Mouse (Mus musculus): ENCODE measurements around the gene Sde2. TPM values are rescaled to one million over a fixed set of nuclear protein-coding genes. Genes with fewer than 3 reads are reported as not detected.
A peak's percentile ranks its signal among the peaks of the same experiment; 100 is the strongest.
"Not testable (repeated sequence)": the region's sequence is repeated elsewhere in the genome, so short reads cannot be mapped to it uniquely, and the experiment has no call there.

The Sde2 gene
- total RNA-seq, 4 experiments from 2014 or later, result 6.8 to 8.4 (median 7.6) TPM

- no peak for DNase-seq (ENCODE audit: low spot score in 2 of 2)
These were observed 32.8 kb downstream of the Sde2 start for GRCm38 (mm10) chr1:180883731-180884130.

GRCm38 (mm10) chr1:180884484-180884883, 33.6 kb downstream of the Sde2 start:
- no peak for DNase-seq (ENCODE audit: low spot score in 2 of 2)

- peak; percentile 82 to 85 for DNase-seq (ENCODE audit: low spot score in 2 of 2)
These were observed 37.7 kb downstream of the Sde2 start for GRCm38 (mm10) chr1:180888556-180889042.

GRCm38 (mm10) chr1:180889172-180889571, 38.2 kb downstream of the Sde2 start:
- no peak for DNase-seq (ENCODE audit: low spot score in 2 of 2)

- no peak for DNase-seq (ENCODE audit: low spot score in 2 of 2)
These were observed 38.9 kb downstream of the Sde2 start for GRCm38 (mm10) chr1:180889841-180890240.

- no peak for DNase-seq (ENCODE audit: low spot score in 2 of 2)
These were observed 41.9 kb downstream of the Sde2 start, which contains the start of gene Lefty2 for GRCm38 (mm10) chr1:180892808-180893207. Gene Lefty2 (plus strand): TSS chr1:180893108.

- DNase-seq (ENCODE audit: low spot score in 2 of 2), result not testable (repeated sequence)
These were observed 43.4 kb downstream of the Sde2 start for GRCm38 (mm10) chr1:180894088-180894987.

- no peak for DNase-seq (ENCODE audit: low spot score in 2 of 2)
These were observed 50.2 kb downstream of the Sde2 start for GRCm38 (mm10) chr1:180901107-180901506.

- DNase-seq (ENCODE audit: low spot score in 2 of 2), result no peak
These were observed 52.0 kb downstream of the Sde2 start for GRCm38 (mm10) chr1:180902915-180903314.

GRCm38 (mm10) chr1:180903666-180904038, 52.7 kb downstream of the Sde2 start:
- DNase-seq (ENCODE audit: low spot score in 2 of 2), result no peak

- peak; percentile 86 to 89 for DNase-seq (ENCODE audit: low spot score in 2 of 2)
These were observed 53.3 kb downstream of the Sde2 start, which contains the start of gene Pycr2 for GRCm38 (mm10) chr1:180904039-180904814. Gene Pycr2 (plus strand): TSS chr1:180904293.

GRCm38 (mm10) chr1:180904815-180905080, 53.8 kb downstream of the Sde2 start:
- DNase-seq (ENCODE audit: low spot score in 2 of 2), result no peak

GRCm38 (mm10) chr1:180905307-180905706, 54.4 kb downstream of the Sde2 start:
- DNase-seq (ENCODE audit: low spot score in 2 of 2), result no peak

GRCm38 (mm10) chr1:180905876-180906275, 54.9 kb downstream of the Sde2 start:
- no peak for DNase-seq (ENCODE audit: low spot score in 2 of 2)

- DNase-seq (ENCODE audit: low spot score in 2 of 2), result no peak
These were observed 55.7 kb downstream of the Sde2 start for GRCm38 (mm10) chr1:180906461-180907147.

GRCm38 (mm10) chr1:180911138-180911537, 60.2 kb downstream of the Sde2 start:
- no peak for DNase-seq (ENCODE audit: low spot score in 2 of 2)

- DNase-seq (ENCODE audit: low spot score in 2 of 2), result no peak
These were observed 60.8 kb downstream of the Sde2 start for GRCm38 (mm10) chr1:180911653-180912287.

- DNase-seq (ENCODE audit: low spot score in 2 of 2), result no peak
These were observed 61.9 kb downstream of the Sde2 start for GRCm38 (mm10) chr1:180912792-180913191.

- no peak for DNase-seq (ENCODE audit: low spot score in 2 of 2)
These were observed 62.9 kb downstream of the Sde2 start for GRCm38 (mm10) chr1:180913797-180914196.

- DNase-seq (ENCODE audit: low spot score in 2 of 2), result no peak
These were observed 65.5 kb downstream of the Sde2 start for GRCm38 (mm10) chr1:180916425-180916824.

GRCm38 (mm10) chr1:180917053-180917452, 66.1 kb downstream of the Sde2 start:
- DNase-seq (ENCODE audit: low spot score in 2 of 2), result no peak

Measured in gastrocnemius, adult 8-10 months (tissue).